Mouse (Mus musculus) hindbrain, embryonic 11.5 days (tissue): ENCODE measurements around the gene Rbm34. TPM values are rescaled to one million over a fixed set of nuclear protein-coding genes. Genes with fewer than 3 reads are reported as not detected.

Experiments
- ATAC-seq: fragments of 200-750 bp; cut with Nextera tagmentation; 2 replicates; pipeline ENCODE4 v1.8.0; 2017; ENCODE audit warnings: mild to moderate bottlenecking, moderate TSS enrichment, moderate library complexity; ENCODE audit not compliant: low FRiP score
- DNase-seq: peaks from one replicate; pipeline ENCODE4 v3.0.0-alpha.2; 2015; ENCODE audit warnings: low spot score
- H3K27ac ChIP-seq: fragments of 300-500 bp; sonication (generic); 2 replicates; pipeline ENCODE4 v1.5.1; 2014; ENCODE audit warnings: mild to moderate bottlenecking, low read depth, low read length
- H3K27me3 ChIP-seq: fragments of 300-500 bp; sonication (generic); 2 replicates; pipeline ENCODE4 v1.6.1; 2014; ENCODE audit warnings: mild to moderate bottlenecking, low read length, moderate library complexity, mixed read lengths; ENCODE audit not compliant: control insufficient read depth, insufficient read depth
- H3K36me3 ChIP-seq: fragments of 300-500 bp; sonication (generic); 2 replicates; pipeline ENCODE4 v1.6.1; 2014; ENCODE audit warnings: mild to moderate bottlenecking, low read length, moderate library complexity, mixed read lengths; ENCODE audit not compliant: control insufficient read depth, insufficient read depth
- H3K4me1 ChIP-seq: fragments of 300-500 bp; sonication (generic); replicated peaks from 2 replicates; pipeline ENCODE4 v1.6.1; 2014; ENCODE audit warnings: low read length, mixed read lengths; ENCODE audit not compliant: control insufficient read depth, insufficient read depth
- H3K4me2 ChIP-seq: fragments of 300-500 bp; sonication (generic); replicated peaks from 2 replicates; pipeline ENCODE4 v1.6.1; 2014; ENCODE audit warnings: mild to moderate bottlenecking, low read depth, low read length
- H3K4me3 ChIP-seq: fragments of 300-500 bp; sonication (generic); 2 replicates; pipeline ENCODE4 v1.5.1; 2014; ENCODE audit warnings: low read depth, low read length
- H3K9ac ChIP-seq: fragments of 300-500 bp; sonication (generic); 2 replicates; pipeline ENCODE4 v1.6.1; 2014; ENCODE audit warnings: low read depth, low read length
- H3K9me3 ChIP-seq: fragments of 300-500 bp; sonication (generic); 2 replicates; pipeline ENCODE4 v1.6.1; 2016; ENCODE audit warnings: low read length; ENCODE audit not compliant: control insufficient read depth
- WGBS: fragments of 180-500 bp; shearing (Covaris S2); extraction: QIAGEN DNeasy Blood & Tissue Kit; methylation state at CpG from one replicate; pipeline ENCODE4 v1.1.7; 2014; 5-methylcytosine and 5-hydroxymethylcytosine counted together
- polyA plus RNA-seq: library from polyadenylated mRNA; unstranded; fragments of >200 nt; fragmentation: Nextera tagmentation; extraction: Ambion mirVana; gene quantifications from 2 replicates; pipeline ENCODE4 v1.2.1, GENCODE M21; 2014

Rbm34 gene
- polyA plus RNA-seq, 1 experiment from 2014 or later, result 33.8 TPM

DNA sequence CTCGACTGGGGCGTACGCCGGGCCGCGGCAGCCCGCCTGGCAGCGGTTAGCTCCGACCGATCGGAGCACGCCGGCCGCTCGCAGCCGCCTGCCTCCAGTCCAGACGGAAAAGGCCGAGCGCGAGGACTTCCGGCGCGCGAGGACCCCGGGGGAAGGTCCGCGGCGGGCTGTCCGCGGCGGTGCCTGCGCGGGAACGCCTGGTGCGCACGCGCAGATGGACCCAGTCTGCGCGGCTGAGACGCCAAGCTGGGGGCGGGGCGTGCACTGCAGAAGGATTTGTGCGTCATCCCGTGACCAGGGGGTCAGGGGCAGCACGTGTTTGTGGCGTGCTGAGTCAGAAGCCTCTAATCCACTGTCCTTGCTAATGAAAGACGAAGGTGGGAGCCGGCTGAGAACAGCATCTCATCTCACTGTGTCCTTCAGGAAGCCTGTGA lies 25.1 kb downstream of the Rbm34 start, which contains the start of gene Tomm20:
Tomm20 (minus strand) TSS at position 115 of the 434 bp plus-strand sequence.
- Histone ChIP-seq H3K4me2 (peak within 1 kb of the TSS; percentile 91), H3K27ac (peak within 1 kb of the TSS; percentile 72), H3K36me3 (no peaks in the 10 kb centered on the region), H3K9me3 (no peaks in the 10 kb centered on the region), H3K4me3 (peak within 1 kb of the TSS; percentile 90), H3K27me3 (no peaks in the 10 kb centered on the region), H3K9ac (peak within 1 kb of the TSS; percentile 84), H3K4me1 (no peaks in the 10 kb centered on the region; the same call in 1 of the 2 replicates)
- peak; percentile 100 for DNase-seq
- under 1% methylated on average over 47 of the region's 48 CpGs for WGBS
- peak; percentile 94 for ATAC-seq

DNA sequence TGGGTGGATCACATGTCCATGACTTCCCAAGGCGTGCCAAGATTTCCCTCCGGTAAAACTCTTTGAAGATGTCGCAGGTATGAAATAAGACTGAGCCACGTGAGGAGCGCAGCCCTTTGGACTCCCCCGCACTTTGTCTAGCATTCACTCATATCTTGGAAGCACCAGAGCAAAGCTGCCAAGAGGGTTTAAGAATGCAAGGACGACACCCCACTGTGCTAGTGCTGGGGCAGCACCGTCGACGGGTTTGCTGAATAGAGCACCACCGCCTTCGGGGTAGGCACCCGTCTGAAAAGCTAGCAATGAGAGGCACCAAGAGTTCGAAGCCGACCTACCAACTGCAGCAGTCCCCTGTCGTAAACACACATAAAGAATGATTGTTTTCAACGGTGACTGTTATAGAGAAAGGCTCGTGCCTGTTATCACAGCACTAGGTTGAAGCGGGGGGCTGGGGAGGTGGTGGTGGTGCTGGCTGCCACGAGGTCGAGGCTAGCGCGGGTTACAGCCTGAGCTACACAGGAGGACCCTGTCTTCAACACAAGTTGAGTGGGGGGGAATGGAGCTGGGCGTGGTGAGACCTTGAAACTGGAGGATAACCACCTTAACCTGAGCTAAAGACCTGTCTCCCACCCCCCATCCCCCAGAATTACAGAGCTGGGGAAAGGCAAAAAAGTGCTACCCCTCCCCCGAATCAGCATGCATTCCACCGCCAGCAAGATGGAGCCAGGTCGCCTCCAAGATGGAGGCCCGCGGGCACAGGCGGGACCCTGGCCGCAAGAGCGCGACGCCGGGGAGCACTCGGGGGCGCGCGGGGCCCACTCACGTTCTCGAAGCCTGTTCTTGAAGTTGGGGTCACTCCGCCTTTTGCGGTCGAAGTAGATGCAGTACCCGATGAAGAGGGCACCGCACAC lies 25.8 kb downstream of the Rbm34 start:
- Histone ChIP-seq H3K4me3 (peak overlapping the region; percentile 90), H3K4me2 (peak overlapping the region; percentile 91), H3K27ac (peak overlapping the region; percentile 72), H3K9me3 (no peaks in the 10 kb centered on the region), H3K9ac (peak overlapping the region; percentile 84), H3K27me3 (no peaks in the 10 kb centered on the region), H3K36me3 (no peaks in the 10 kb centered on the region), H3K4me1 (no peaks in the 10 kb centered on the region; the same call in 1 of the 2 replicates)
- ATAC-seq (peak; percentile 77), DNase-seq (peak; percentile 73)
- WGBS, result under 1% methylated on average over 46 of the region's 46 CpGs

DNA sequence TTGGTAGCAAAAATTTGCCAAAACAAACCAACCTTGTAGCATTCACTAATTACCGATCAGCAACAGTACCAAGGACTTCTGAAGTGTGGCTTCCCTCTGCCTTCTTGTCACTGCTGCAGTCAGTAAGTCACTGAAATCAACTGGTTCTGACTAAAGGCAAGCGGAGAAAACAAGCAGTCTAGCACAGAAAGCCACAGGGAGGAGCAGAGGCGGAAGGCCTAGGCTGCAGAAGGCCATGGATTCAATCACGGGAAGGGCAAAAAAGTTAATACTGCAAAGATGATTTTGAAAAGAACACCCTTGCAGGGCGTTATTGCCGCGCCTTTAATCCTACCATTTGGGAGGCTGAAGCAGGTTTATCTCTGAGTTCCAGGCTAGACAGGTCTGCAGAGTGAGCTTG lies 27.3 kb downstream of the Rbm34 start:
- no peaks in the 10 kb centered on the region for H3K9me3 ChIP-seq
- H3K36me3 ChIP-seq, result peaks cover 3% of the 10 kb centered on the region; the same call in 1 of the 2 replicates
- ATAC-seq (no peak), DNase-seq (no peak)
- no peak overlapping the region; the same call in 1 of the 2 replicates for H3K4me2 ChIP-seq
- H3K27ac ChIP-seq, result no peak overlapping the region
- no peak overlapping the region for H3K4me3 ChIP-seq
- no peak overlapping the region for H3K9ac ChIP-seq
- H3K4me1 ChIP-seq, result no peaks in the 10 kb centered on the region; the same call in 1 of the 2 replicates
- WGBS, result 90% methylated on average over 7 of the region's 7 CpGs
- no peaks in the 10 kb centered on the region for H3K27me3 ChIP-seq

DNA sequence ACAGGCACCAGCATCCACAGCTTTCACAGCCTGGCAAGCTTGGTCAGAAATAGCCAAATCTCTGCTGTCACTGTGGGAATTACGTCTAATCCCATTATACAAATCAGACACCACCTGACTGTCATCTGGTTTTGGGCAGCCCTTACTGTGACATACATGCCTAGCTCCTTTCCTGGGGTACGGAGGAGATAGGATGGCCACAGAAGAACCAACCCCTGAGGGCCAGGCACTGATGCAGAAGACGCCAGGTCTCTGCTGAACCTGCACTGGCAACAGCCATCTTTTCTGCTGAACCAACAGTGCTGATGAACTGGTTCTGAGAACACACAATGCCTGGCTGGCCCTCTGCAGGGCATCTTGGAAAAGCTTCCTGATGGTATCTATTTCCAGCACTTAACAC lies 33.5 kb downstream of the Rbm34 start:
- 91% methylated on average over 3 of the region's 3 CpGs for WGBS
- DNase-seq (no peak), ATAC-seq (no peak)
- no peak overlapping the region for H3K9ac ChIP-seq
- no peaks in the 10 kb centered on the region for H3K9me3 ChIP-seq
- H3K27ac ChIP-seq, result no peak overlapping the region
- H3K27me3 ChIP-seq, result no peaks in the 10 kb centered on the region
- H3K36me3 ChIP-seq, result peaks cover 11% of the 10 kb centered on the region; the same call in 1 of the 2 replicates
- no peak overlapping the region for H3K4me3 ChIP-seq
- no peak overlapping the region for H3K4me2 ChIP-seq
- no peaks in the 10 kb centered on the region for H3K4me1 ChIP-seq

DNA sequence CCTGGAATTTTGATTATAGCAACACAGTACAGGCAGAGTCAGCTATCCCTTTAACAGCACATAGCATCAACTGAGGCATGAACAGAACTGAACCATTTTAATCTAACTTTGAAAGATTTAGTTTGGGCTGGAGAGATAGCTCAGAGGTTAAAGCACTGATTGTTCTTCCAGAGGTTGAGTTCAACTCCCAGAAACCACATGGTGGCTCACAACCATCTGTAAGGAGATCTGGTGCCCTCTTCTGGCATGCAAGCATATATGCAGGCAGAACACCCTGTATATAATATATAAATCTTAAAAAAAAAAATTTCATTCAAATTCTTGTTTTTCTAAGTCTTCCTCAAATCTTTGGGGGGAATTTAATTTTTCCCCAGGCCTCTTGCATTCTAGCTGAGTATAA lies 34.9 kb downstream of the Rbm34 start:
- ATAC-seq, result no peak

DNA sequence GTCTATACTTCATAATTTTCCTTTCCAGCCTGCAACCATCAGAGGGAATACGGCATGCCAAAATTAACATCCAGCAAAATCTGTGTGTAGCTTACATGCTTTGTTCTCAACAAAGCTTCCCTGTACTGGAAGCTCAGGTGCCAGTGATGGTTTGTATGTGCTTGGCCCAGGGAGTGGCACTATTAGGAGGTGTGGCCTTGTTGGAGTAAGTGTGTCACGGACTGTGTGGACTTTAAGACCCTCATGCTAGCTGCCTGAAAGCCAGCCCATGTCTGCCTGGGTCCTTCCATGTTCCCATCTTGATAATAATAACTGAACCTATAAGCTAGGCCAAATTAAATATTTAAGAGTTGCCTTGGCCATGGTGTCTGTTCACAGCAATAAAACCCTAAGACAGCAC lies 35.5 kb downstream of the Rbm34 start:
- DNase-seq, result no peak
- peaks cover 11% of the 10 kb centered on the region; the same call in 1 of the 2 replicates for H3K36me3 ChIP-seq
- no peak overlapping the region for H3K4me3 ChIP-seq
- H3K9me3 ChIP-seq, result no peaks in the 10 kb centered on the region
- no peak overlapping the region for H3K9ac ChIP-seq
- no peaks in the 10 kb centered on the region for H3K4me1 ChIP-seq
- no peak overlapping the region for H3K27ac ChIP-seq
- ATAC-seq, result no peak
- H3K4me2 ChIP-seq, result no peak overlapping the region
- 100% methylated on average over 2 of the region's 2 CpGs for WGBS
- no peaks in the 10 kb centered on the region for H3K27me3 ChIP-seq

More for the DNA sequence above, 34.9 kb downstream of the Rbm34 start:
- no peak overlapping the region for H3K27ac ChIP-seq
- H3K27me3 ChIP-seq, result no peaks in the 10 kb centered on the region
- H3K4me1 ChIP-seq, result no peaks in the 10 kb centered on the region
- no peak overlapping the region for H3K4me3 ChIP-seq
- no peaks in the 10 kb centered on the region for H3K9me3 ChIP-seq
- DNase-seq, result no peak
- H3K4me2 ChIP-seq, result no peak overlapping the region
- H3K36me3 ChIP-seq, result peaks cover 11% of the 10 kb centered on the region; the same call in 1 of the 2 replicates
- H3K9ac ChIP-seq, result no peak overlapping the region

DNA sequence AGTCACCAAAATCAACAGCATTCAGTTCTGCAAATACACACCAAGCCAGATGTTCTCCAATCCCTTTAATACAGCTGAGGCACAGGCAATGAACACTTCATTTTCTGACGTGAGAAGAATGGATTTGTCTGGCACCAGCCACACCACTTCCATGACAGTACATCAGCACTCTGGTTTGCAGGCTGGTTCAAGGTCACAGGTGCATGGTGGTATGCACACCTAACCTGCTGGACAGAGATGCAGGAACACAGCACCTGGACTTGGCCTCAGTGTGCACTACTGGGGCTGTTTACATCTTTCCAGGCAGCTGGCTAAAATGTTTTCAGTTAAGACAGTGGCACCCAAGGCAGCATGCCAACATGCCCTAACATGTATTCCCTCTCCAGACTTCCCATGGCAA lies 38.2 kb downstream of the Rbm34 start:
- ATAC-seq (no peak), DNase-seq (no peak)
- no peak overlapping the region for H3K4me3 ChIP-seq
- H3K4me2 ChIP-seq, result no peak overlapping the region
- no peaks in the 10 kb centered on the region for H3K9me3 ChIP-seq
- no peaks in the 10 kb centered on the region for H3K4me1 ChIP-seq
- no peak overlapping the region for H3K9ac ChIP-seq
- 79% methylated on average over 1 of the region's 1 CpGs for WGBS
- H3K36me3 ChIP-seq, result 0 out of 2 replicates have a peak, but pooled peaks cover 8% of the 10 kb centered on the region
- H3K27ac ChIP-seq, result no peak overlapping the region
- H3K27me3 ChIP-seq, result no peaks in the 10 kb centered on the region

DNA sequence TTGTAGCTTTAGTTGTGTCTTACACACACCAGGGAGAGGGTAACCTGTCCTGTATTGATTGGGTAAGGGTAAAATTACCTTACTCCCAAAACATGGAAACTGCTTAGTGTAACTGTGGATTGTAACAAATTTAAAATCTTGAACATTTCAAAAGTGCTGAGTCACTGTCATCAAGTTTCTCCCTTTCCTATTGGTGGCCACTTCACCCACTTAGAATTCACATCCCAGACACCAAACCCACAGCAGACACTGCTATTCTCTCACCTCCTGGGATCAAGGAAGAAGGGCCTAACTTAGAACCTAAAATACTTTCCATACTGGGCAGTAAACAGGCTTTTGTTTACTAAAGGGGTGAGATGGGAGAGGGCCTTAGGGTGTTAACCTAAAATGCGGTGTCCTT lies 38.6 kb downstream of the Rbm34 start:
- Histone ChIP-seq H3K4me3 (no peak overlapping the region), H3K9me3 (no peaks in the 10 kb centered on the region), H3K27ac (no peak overlapping the region), H3K9ac (no peak overlapping the region), H3K36me3 (0 out of 2 replicates have a peak, but pooled peaks cover 6% of the 10 kb centered on the region), H3K4me1 (no peaks in the 10 kb centered on the region), H3K4me2 (no peak overlapping the region), H3K27me3 (no peaks in the 10 kb centered on the region)
- DNase-seq, result no peak
- ATAC-seq, result no peak
- WGBS, result 88% methylated on average over 1 of the region's 1 CpGs
